In genomic region chr2:52742256-52743158, GRCm38 (mm10) we compare ENCODE assay signal across 8 mouse cellular contexts. TPM values are rescaled to one million over a fixed set of nuclear protein-coding genes. Genes with fewer than 3 reads are reported as not detected.
DNase-seq lines count a peak whose midpoint lies in the region; ATAC-seq lines count a peak whose summit lies in the region.

Gene Stam2 (minus strand): TSS chr2:52742281.

- 7% methylated on average over 54 of the region's 54 CpGs for WGBS in intestine, embryonic 16.5 days
- 9% methylated on average over 54 of the region's 54 CpGs for WGBS in midbrain, embryonic 10.5 days

- peak within 1 kb of the TSS; percentile 96 for H3K27ac ChIP-seq in intestine, embryonic 16.5 days (ENCODE audit: low read length)
- H3K27ac ChIP-seq in midbrain, embryonic 10.5 days (replicated peaks): peak within 1 kb of the TSS; percentile 100

- H3K27me3 ChIP-seq in intestine, embryonic 16.5 days (replicated peaks; ENCODE audit: control insufficient read depth, insufficient read depth, low read length): no peaks in the 10 kb centered on the region
- no peaks in the 10 kb centered on the region for H3K27me3 ChIP-seq in midbrain, embryonic 10.5 days (ENCODE audit: low read depth, poor library complexity, severe bottlenecking)

- peak within 1 kb of the TSS; percentile 70 for H3K4me2 ChIP-seq in intestine, embryonic 16.5 days (ENCODE audit: low read depth, low read length)

- peak within 1 kb of the TSS; percentile 90 for H3K4me3 ChIP-seq in intestine, embryonic 16.5 days (ENCODE audit: low read length)
- peak within 1 kb of the TSS; percentile 83 for H3K4me3 ChIP-seq in midbrain, embryonic 10.5 days

- DNase-seq in adrenal gland, postnatal 10 days: peak; percentile 92
- peak; percentile 96 for DNase-seq in embryo, embryonic 9.5 days (ENCODE audit: extremely low spot score)
- DNase-seq in gastrocnemius, postnatal 4 days (ENCODE audit: low spot score in 2 of 2): peak; percentile 79 to 93
- DNase-seq in left cerebral cortex, postnatal 36 days (ENCODE audit: low spot score in 2 of 2): peak; percentile 93 to 94
- peak; percentile 92 for DNase-seq in midbrain, embryonic 10.5 days (ENCODE audit: low spot score)
- peak; percentile 84 to 89 for DNase-seq in right cerebral cortex, postnatal 36 days (ENCODE audit: low spot score in 2 of 2)
- peak; percentile 96 for DNase-seq in yolk sac, embryonic 10.5 days (ENCODE audit: low spot score)

- H3K4me1 ChIP-seq in intestine, embryonic 16.5 days (ENCODE audit: control insufficient read depth, insufficient read depth, low read length): 0 out of 2 replicates have a peak, but pooled peaks cover 3% of the 10 kb centered on the region
- H3K4me1 ChIP-seq in midbrain, embryonic 10.5 days: peaks cover 16% of the 10 kb centered on the region

- peak within 1 kb of the TSS; percentile 93 for H3K9ac ChIP-seq in intestine, embryonic 16.5 days (ENCODE audit: low read depth, low read length)

- intact Hi-C loops in left cerebral cortex, postnatal 36 days (cut with DNase I): loop anchor here (5.0 to 10.0 kb wide), 3 partner anchors 35 to 452 kb away; partner anchors contain the start of genes Arl6ip6 and Prpf40a

- peak; percentile 95 for ATAC-seq in intestine, embryonic 16.5 days

- H3K36me3 ChIP-seq in intestine, embryonic 16.5 days (ENCODE audit: control insufficient read depth, insufficient read depth, low read length): no peaks in the 10 kb centered on the region
- H3K36me3 ChIP-seq in midbrain, embryonic 10.5 days: peaks cover 7% of the 10 kb centered on the region; the same call in 1 of the 2 replicates

- no peaks in the 10 kb centered on the region for H3K9me3 ChIP-seq in intestine, embryonic 16.5 days (ENCODE audit: control insufficient read depth, low read length)
- no peaks in the 10 kb centered on the region; the same call in 1 of the 2 replicates for H3K9me3 ChIP-seq in midbrain, embryonic 10.5 days (replicated peaks)

RNA-seq across cellular contexts. Expression of gene Stam2, which starts in this region (rescaled TPM):
- 10 to 100 TPM; 31.6 to 32.5 TPM for total RNA-seq in adrenal gland, postnatal 10 days (2021)
- total RNA-seq in gastrocnemius, postnatal 4 days (2021): 10 to 100 TPM; 35.1 to 39.2 TPM
- polyA plus RNA-seq in intestine, embryonic 16.5 days (2015; fragmentation: Nextera tagmentation; extraction: Ambion mirVana): 33.0 and 34.4 TPM in 2 replicates
- total RNA-seq in left cerebral cortex, postnatal 36 days (2021): 10 to 100 TPM; 24.7 to 25.4 TPM
- 37.7 and 39.2 TPM in 2 replicates for polyA plus RNA-seq in midbrain, embryonic 10.5 days (2016; fragmentation: Nextera tagmentation; extraction: Ambion mirVana)

Comparison
In these comparisons a context has a peak if more than half of its experiments do, and no peak if none do; other contexts are left out.
1. Peak in every context shown above with its lines: DNase-seq, ATAC-seq, H3K4me3 ChIP-seq and H3K27ac ChIP-seq.